Mouse (Mus musculus) cerebellum, adult 18-20 months (tissue): Measurements from ENCODE around the gene Tmem251.

Experiments used
- DNase-seq, 2 experiments: peaks; one replicate each; pipeline ENCODE4 v3.0.0; 2021

The Tmem251 gene

DNA sequence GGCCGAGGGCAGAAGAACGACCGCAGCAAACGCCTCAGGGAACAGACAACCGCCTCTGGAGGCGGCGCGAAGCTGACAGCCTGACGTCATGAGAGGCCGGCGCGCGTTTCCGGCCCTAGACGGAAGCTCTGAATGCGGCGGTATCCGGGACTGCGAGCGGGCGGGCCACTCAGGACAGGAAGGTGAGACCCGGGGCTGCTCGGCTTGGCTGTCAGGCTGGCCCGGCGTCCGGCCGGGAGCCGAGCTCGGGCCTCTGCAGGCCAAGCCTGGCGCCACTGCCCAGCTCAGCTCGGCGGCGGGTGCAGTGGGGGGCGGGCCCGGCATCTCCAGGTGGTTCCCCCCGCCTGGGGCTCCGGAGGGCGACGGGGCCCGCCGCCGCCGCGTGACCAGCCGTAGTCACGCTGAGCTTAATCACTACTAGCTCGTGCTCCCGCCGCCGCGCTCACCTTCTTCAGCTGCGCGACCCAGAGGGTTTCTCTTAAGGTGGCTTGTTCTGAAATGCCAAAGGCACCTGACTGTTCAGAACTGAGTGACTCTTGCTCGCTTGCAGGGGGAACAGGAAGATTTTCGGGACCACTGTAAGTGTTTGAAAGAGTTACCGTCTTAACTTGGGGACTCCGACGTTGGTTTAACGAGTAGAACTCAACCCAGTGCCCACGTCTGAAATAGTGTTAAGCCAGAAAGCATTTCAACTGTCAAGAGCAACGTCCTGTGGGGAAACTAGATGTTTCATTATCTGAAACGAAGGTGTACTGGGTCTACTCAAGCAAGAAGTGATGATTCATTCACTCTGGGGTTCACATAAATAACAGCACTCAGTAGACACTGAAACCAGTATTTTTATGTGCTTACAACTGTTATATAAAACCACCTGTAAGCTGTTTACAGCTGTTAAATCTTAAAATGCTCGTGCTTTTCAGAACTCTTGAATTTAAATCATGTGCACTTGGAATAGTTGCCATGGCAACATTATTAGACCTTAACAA is at the start of gene Tmem251, which contains the start of gene Moap1:
Gene Tmem251, plus strand, starts transcription at position 174 of the 986 bp plus-strand sequence.
Gene Moap1, minus strand, starts transcription at position 73 of the 986 bp plus-strand sequence.
- peak; percentile 92 to 94 for DNase-seq

GRCm38 (mm10) chr12:102695369-102696239 is 48.0 kb upstream of the Tmem251 start:
- DNase-seq: peak in 1 of 2 experiments; percentile 46

DNA sequence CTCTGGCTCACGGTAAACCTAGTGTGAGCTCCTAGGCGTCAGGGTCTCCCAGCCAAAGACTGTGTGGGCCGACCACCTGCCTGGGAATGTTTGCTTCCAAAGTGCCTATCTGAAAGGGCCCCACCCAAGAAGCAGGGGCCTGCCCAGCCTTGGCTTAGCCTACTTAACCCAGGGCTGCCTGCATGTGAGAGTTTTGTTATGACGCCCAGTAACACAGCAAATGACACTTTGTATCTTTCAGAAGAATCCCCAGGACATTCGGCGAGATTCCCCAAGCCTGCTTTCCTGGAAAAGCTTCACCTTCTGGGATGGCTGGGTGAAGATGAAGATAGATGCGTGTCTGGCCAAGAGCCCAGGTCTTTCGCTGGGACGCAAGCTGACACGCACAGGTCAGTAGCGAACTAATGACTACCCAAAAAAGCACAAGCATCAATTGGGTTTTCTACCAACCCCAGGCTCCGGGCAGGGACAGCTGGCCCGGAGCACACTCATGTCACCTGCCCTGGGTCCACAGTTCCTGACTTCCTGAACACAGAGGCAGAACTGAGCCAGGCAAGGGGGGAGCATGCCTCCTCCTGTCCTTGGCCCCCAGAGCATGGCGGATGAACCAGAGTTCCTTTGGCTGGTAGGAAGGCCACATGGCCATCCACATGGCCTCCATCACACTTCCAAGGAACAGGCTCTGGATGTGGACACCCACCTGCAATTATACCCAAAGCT is 46.8 kb upstream of the Tmem251 start:
- peak in 1 of 2 experiments; percentile 55 for DNase-seq

GRCm38 (mm10) chr12:102697381-102697780 is 46.2 kb upstream of the Tmem251 start:
- DNase-seq: no peak

- DNase-seq: no peak
These were observed 45.4 kb upstream of the Tmem251 start for GRCm38 (mm10) chr12:102698089-102698684.

DNA sequence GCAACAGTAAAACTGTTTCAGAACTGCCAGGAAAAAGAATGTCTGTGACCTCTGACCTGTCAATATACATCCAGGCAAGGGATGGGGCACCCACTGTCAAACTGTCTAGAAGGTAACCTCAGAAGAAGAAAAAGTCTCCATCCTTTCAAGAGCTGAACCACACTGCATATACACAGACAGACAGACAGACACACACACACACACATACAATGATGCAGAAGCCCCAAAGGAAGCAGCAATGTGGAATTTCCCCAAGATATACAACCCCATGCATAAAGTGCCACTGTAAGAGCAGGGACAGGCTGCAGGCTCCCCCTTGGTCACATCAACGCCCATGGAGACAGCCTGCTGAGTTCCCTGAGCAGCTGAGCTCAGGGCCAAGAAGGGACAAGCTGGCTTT is 44.4 kb upstream of the Tmem251 start:
- no peak for DNase-seq

DNA sequence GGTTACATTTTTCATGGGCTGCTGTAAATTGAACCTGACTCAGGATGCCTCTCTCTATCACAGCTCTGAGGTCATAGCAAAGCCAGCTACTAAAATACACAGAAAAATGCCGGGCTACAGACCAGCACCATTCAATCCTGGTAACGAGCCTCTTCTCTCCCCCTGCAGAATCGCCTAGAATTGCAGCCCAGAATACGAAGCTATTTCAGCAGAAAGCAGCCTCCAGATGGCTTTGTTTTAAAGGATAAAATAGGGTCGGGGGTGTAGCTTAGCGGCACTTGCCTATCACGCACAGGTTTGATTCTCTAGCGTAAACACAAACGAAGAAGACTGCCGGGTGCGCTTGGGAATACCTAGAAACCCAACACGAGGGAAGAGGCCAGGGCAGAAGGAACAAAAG is 43.1 kb upstream of the Tmem251 start:
- DNase-seq: no peak

GRCm38 (mm10) chr12:102701691-102702207 is 41.8 kb upstream of the Tmem251 start:
- DNase-seq: no peak

GRCm38 (mm10) chr12:102702356-102703110 is 41.0 kb upstream of the Tmem251 start:
- DNase-seq: peak; percentile 86 to 88

GRCm38 (mm10) chr12:102703111-102703412 is 40.5 kb upstream of the Tmem251 start:
- peak; percentile 67 for DNase-seq

GRCm38 (mm10) chr12:102703441-102703840 is 40.1 kb upstream of the Tmem251 start:
- DNase-seq: peak; percentile 57 to 64

GRCm38 (mm10) chr12:102703921-102704408 is 39.6 kb upstream of the Tmem251 start:
- DNase-seq: peak in 1 of 2 experiments; percentile 55

- peak; percentile 69 to 82 for DNase-seq
These were observed 38.9 kb upstream of the Tmem251 start, which contains the start of gene Itpk1 for GRCm38 (mm10) chr12:102704457-102705198. Gene Itpk1 (minus strand): TSS chr12:102704930.

DNA sequence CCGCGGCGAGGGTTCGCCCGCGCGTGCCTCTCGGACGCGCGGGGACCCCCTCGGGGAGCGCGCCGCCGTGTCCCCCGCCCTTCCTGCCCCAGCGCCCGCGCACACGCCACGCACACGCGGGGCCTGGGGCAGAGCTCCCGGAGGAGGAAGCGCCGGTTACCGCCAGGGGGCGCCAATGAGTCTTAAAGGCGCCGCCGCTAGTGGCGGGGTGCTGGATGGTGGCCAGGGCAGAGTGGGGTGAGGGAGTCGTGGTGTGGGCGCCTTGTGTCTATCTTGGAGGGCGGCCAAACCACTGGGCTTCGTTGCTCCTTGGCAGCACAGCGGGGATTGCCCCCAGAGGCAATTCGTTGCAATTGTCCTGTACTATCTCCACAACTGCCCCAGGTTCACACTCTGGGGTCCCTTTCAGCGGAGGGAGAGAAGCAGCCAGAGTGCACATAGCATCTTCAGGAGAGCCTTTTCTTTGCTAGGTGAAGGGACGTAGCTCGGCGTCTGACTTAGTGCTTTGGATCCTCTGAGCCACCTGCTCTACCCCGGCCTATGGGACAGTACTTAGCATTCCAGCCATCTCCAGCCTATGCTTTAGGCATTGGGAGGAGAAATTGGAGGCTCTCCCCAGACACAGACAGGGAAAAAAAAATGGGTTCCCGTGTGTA is 38.2 kb upstream of the Tmem251 start:
- peak; percentile 90 to 97 for DNase-seq

- DNase-seq: no peak
These were observed 37.5 kb upstream of the Tmem251 start for GRCm38 (mm10) chr12:102705906-102706640.

DNA sequence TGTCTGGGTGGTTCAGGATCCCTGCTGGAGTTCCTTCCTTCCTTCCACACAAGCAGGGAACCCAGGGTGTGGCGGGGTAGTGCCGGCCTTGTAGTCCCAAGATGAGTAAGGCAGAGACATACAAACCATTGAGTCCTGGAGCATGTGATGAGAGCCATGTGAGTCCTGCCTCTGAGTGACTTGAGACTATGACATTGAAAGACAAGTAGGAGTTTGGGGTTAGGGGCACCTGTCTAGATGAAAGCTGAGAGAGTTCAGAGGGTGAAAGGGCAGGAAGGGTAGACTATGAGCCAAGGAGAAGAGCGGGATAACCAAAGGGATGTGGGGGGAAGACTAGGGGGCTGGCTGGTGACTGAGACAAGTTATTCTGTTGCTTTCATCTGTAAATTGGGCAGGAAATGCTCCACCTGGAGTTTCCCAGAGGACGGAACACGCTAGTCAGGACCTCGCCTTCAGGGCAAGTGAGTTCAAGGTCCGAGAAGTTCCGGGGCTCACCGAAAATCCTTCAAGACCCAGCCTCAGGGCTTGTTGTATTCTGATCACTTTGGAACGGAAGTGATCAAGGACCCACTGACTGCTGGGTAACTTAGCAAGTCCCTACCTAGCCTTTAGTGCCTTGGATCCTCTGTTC is 36.6 kb upstream of the Tmem251 start:
- DNase-seq: no peak

DNA sequence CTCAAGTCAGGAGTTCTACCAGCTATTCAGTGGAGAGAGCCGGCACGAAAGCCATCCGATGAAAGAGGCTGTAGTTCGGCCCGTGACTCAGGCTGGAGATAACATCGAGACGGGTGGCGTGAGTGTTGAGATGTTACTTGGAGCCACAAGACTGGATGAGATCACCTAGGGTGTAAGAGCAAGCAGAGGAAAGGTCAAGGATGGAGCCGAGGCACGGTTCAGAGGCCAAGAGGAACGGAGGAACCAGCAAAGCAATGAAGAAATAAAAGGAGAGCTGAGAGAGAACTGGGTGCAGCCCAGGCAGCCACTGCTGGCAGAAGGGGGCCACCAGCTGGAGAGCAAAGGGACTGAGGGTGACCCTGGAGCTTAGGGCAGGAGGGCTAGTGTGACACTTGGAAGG is 35.3 kb upstream of the Tmem251 start:
- no peak for DNase-seq

DNA sequence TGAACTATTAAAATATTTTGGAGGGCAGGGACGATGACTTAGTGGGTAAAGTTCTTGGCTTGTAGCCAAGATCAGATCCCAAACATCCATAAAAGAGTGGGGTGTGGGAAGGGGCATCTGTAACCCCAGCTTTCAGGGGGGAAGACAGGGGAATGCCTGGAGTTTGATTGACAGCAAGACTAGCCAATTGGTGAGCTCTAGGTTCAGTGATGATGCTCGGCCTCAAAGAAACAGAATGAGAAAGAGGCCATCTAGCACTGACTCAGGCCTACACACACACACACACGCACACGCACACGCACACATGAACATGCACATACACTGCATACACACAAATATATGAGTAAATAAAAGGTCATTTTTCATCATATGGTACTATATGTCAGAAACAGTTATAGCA is 33.7 kb upstream of the Tmem251 start:
- no peak for DNase-seq
